Mouse (Mus musculus) embryonic facial prominence, embryonic 10.5 days (tissue): ENCODE results near the gene Trub2. TPM values are rescaled to one million over a fixed set of nuclear protein-coding genes. Genes with fewer than 3 reads are reported as not detected.

Source experiments
- DNase-seq: peaks from one replicate; pipeline ENCODE4 v3.0.0-alpha.2; 2017; ENCODE audit warnings: low spot score
- H3K27ac ChIP-seq: fragments of 300-500 bp; sonication (generic); replicated peaks from 2 replicates; pipeline ENCODE4 v1.5.1; 2016; ENCODE audit warnings: mild to moderate bottlenecking
- H3K27me3 ChIP-seq: fragments of 300-500 bp; sonication (generic); replicated peaks from 2 replicates; pipeline ENCODE4 v1.6.1; 2016; ENCODE audit warnings: low read depth, mild to moderate bottlenecking; ENCODE audit not compliant: poor library complexity, severe bottlenecking
- H3K36me3 ChIP-seq: fragments of 300-500 bp; sonication (generic); replicated peaks from 2 replicates; pipeline ENCODE4 v1.6.1; 2016; ENCODE audit warnings: mild to moderate bottlenecking, moderate library complexity
- H3K4me1 ChIP-seq: fragments of 300-500 bp; sonication (generic); 2 replicates; pipeline ENCODE4 v1.6.1; 2016
- H3K4me3 ChIP-seq: fragments of 300-500 bp; sonication (generic); 2 replicates; pipeline ENCODE4 v1.5.1; 2016; ENCODE audit warnings: mild to moderate bottlenecking, moderate library complexity
- H3K9me3 ChIP-seq: fragments of 300-500 bp; sonication (generic); 2 replicates; pipeline ENCODE4 v1.6.1; 2016; ENCODE audit warnings: mild to moderate bottlenecking
- WGBS: fragments of 180-500 bp; shearing (Covaris S2); methylation state at CpG from one replicate; pipeline ENCODE4 v1.1.7; 2016; 5-methylcytosine and 5-hydroxymethylcytosine counted together
- polyA plus RNA-seq: library from polyadenylated mRNA; unstranded; fragments of >200 nt; fragmentation: Nextera tagmentation; extraction: Ambion mirVana; gene quantifications from 2 replicates; pipeline ENCODE4 v1.2.1, GENCODE M21; 2016

Trub2 gene
- polyA plus RNA-seq, 1 experiment from 2014 or later, result 60.7 TPM

- H3K27ac ChIP-seq, result no peak overlapping the region
- DNase-seq, result no peak
- peaks cover 92% of the 10 kb centered on the region for H3K36me3 ChIP-seq
- peaks cover 18% of the 10 kb centered on the region for H3K4me1 ChIP-seq
- H3K27me3 ChIP-seq, result no peaks in the 10 kb centered on the region
- H3K4me3 ChIP-seq, result no peak overlapping the region
- no peaks in the 10 kb centered on the region for H3K9me3 ChIP-seq
- 88% methylated on average over 5 of the region's 5 CpGs for WGBS
Observed at GRCm38 (mm10) chr2:29711877-29712276, 76.4 kb downstream of the Trub2 start.

Other genes starting within 250 kb of the Trub2 start
- gene Rapgef1, start 168.8 kb downstream of the Trub2 start, polyA plus RNA-seq, result 16.5 and 17.3 TPM in 2 replicates
- gene Gm13420, start 36.8 kb downstream of the Trub2 start, polyA plus RNA-seq, result not detected in 2 replicates
- not detected in 2 replicates for gene Gm13547, start 29.2 kb downstream of the Trub2 start, polyA plus RNA-seq
- gene Coq4, start 1.0 kb downstream of the Trub2 start, polyA plus RNA-seq, result 45.0 and 50.5 TPM in 2 replicates
- gene Slc27a4, start 14.1 kb upstream of the Trub2 start, polyA plus RNA-seq, result 10.1 and 11.2 TPM in 2 replicates
- 18.0 and 23.7 TPM in 2 replicates for gene Urm1, start 31.6 kb upstream of the Trub2 start, polyA plus RNA-seq
- 12.3 and 19.2 TPM in 2 replicates for gene Cercam, start 80.7 kb upstream of the Trub2 start, polyA plus RNA-seq
- gene Odf2, start 100.7 kb upstream of the Trub2 start, polyA plus RNA-seq, result 102 and 111 TPM in 2 replicates
- gene Gle1, start 146.9 kb upstream of the Trub2 start, polyA plus RNA-seq, result 78.1 and 79.6 TPM in 2 replicates
- 92.9 and 95.8 TPM in 2 replicates for gene Sptan1, start 177.1 kb upstream of the Trub2 start, polyA plus RNA-seq